Mouse (Mus musculus) Muller cell, postnatal 12 days (primary cell): ENCODE data around the gene Pak7.

Experiments used
- DNase-seq: peaks from one replicate; pipeline ENCODE4 v3.0.0-alpha.2; 2015; ENCODE audit errors: inconsistent ontology term

Gene Pak7

GRCm38 (mm10) chr2:136048464-136048863, 339.3 kb downstream of the Pak7 start:
- DNase-seq = no peak
